Mouse (Mus musculus): ENCODE results near the gene Pter. TPM values are rescaled to one million over a fixed set of nuclear protein-coding genes. Genes with fewer than 3 reads are reported as not detected.
A peak's percentile ranks its signal among the peaks of the same experiment; 100 is the strongest.

The Pter gene
- total and polyA plus RNA-seq, 3 experiments = 27.2 to 90.9 (median 53.7) TPM

DNA sequence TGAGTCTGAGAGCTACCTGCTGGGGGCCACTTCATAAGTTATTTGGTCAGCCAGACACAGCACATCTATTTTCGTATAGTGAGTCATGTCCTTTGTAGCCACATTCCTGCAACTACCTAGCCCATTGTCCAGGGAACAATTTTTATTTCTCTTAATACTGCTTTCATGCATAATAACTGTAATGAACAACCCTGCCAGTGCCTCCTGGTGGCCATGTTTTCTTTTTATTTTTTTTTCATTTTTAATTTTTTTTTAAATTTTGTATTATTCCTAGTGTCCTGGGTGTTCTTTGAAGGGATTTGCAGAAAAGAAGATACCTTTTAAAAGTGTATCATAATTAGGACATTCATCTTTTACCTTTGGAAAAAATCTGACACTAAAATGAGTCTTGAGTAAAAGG lies 84.6 kb downstream of the Pter start:
- H3K4me1 ChIP-seq (ENCODE audit: control insufficient read depth in 1 of 2, insufficient read depth in 2 of 2) = peaks cover 0 to 11% of the 10 kb centered on the region in 2 experiments; a peak in 1 of 4 replicates
- in situ Hi-C loops (cut with MboI; ENCODE audit: low pct_ligation_motif_present, low pct_unique_long_range_greater_than_20kb, low sequenced_read_pairs) = no loop called here
- H3K27me3 ChIP-seq (replicated peaks) = no peaks in the 10 kb centered on the region
- peaks cover 0 to 12% of the 10 kb centered on the region in 2 experiments for H3K36me3 ChIP-seq (replicated peaks in 1 of 2; ENCODE audit: control insufficient read depth in 1 of 2, insufficient read depth in 1 of 2, low read length in 1 of 2)
- peak; percentile 72 for TF ChIP-seq ZNF384 (IDR thresholded peaks at IDR 0.05; ENCODE audit: low read depth, low read length)
- TF ChIP-seq SMC3 (IDR thresholded peaks at IDR 0.05; ENCODE audit: low read depth, low read length) = peak; percentile 8; the same call in 1 of the 2 replicates
- peak in 1 of 2 experiments; percentile 26; a peak in 1 of 4 replicates for TF ChIP-seq CTCF (conservative IDR thresholded peaks at IDR 0.05 in 1 of 2, IDR thresholded peaks at IDR 0.05 in 1 of 2; ENCODE audit: low read depth in 2 of 2, low read length in 2 of 2)
- TF ChIP-seq TCF12 (IDR thresholded peaks at IDR 0.05; ENCODE audit: low read depth, low read length) = no peak
- peak; percentile 62 for TF ChIP-seq MEF2A (IDR thresholded peaks at IDR 0.05; ENCODE audit: borderline replicate concordance, low read depth, low read length)
- TF ChIP-seq POLR2AphosphoS2 (IDR thresholded peaks at IDR 0.05; ENCODE audit: low read depth, low read length) = no peak
- H3K27ac ChIP-seq (ENCODE audit: insufficient read depth, low read depth) = no peak overlapping the region
- H3K9me3 ChIP-seq (replicated peaks; ENCODE audit: low read length) = peaks cover 6% of the 10 kb centered on the region
- DNase-seq (ENCODE audit: extremely low read depth) = no peak
- no peak overlapping the region for H3K4me2 ChIP-seq (ENCODE audit: insufficient read depth, low read depth, poor library complexity, severe bottlenecking)
- no peaks in the 10 kb centered on the region for H3K79me2 ChIP-seq (replicated peaks; ENCODE audit: control insufficient read depth, extremely low read depth, insufficient read depth, poor library complexity, severe bottlenecking)
- no peak overlapping the region for H3K9ac ChIP-seq (ENCODE audit: insufficient read depth, low read depth)
- H3K4me3 ChIP-seq (replicated peaks in 1 of 3; ENCODE audit: low read depth in 2 of 3, low read length in 2 of 3, poor library complexity in 1 of 3) = no peak overlapping the region
- dilution Hi-C loops (cut with MboI; ENCODE audit: extremely low pct_ligation_motif_present, extremely low pct_unique_long_range_greater_than_20kb, low sequenced_read_pairs) = no loop called here

DNA sequence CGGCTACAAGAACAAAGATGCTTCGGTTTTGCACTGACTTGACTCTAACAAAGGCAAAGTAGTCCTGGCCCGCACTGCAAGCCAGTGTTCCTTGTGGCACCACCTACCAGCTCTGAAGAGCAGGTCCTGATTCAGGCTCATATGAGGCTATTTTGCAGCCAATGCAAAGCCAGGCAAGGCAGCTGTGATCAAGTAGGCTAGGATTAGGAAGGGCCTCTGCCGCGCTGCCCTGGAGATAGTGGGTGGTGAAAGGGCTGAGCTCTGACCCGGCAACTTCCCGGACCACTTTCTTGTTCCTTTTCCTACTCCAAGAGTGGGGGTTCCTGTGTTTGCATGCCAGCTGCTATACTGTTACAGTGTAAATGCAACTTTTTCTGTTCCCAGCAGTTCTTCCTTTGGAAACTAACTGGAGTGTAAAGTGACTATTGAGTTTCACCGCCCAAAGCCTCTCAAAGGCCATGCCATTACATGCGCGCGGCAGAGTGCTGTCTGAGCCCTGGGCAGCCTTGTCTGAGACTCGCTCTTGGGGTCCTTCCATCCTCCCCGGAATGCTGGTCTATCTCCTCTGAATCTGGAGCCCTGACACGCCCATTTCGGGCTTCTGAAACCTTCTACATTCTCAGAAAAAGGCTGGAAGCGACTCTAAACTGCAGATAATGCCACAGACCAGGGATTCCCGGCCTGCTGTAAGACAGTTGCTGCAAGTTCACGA lies 85.6 kb downstream of the Pter start:
- no peaks in the 10 kb centered on the region for H3K27me3 ChIP-seq (replicated peaks)
- in situ Hi-C loops (cut with MboI; ENCODE audit: low pct_ligation_motif_present, low pct_unique_long_range_greater_than_20kb, low sequenced_read_pairs) (no loop called here), dilution Hi-C loops (cut with MboI; ENCODE audit: extremely low pct_ligation_motif_present, extremely low pct_unique_long_range_greater_than_20kb, low sequenced_read_pairs) (no loop called here)
- DNase-seq (ENCODE audit: extremely low read depth) = no peak
- H3K27ac ChIP-seq (ENCODE audit: insufficient read depth, low read depth) = no peak overlapping the region
- no peak overlapping the region for H3K9ac ChIP-seq (ENCODE audit: insufficient read depth, low read depth)
- peaks cover 0 to 11% of the 10 kb centered on the region in 2 experiments; a peak in 1 of 4 replicates for H3K4me1 ChIP-seq (ENCODE audit: control insufficient read depth in 1 of 2, insufficient read depth in 2 of 2)
- peaks cover 0 to 12% of the 10 kb centered on the region in 2 experiments for H3K36me3 ChIP-seq (replicated peaks in 1 of 2; ENCODE audit: control insufficient read depth in 1 of 2, insufficient read depth in 1 of 2, low read length in 1 of 2)
- no peak overlapping the region for H3K4me3 ChIP-seq (replicated peaks in 1 of 3; ENCODE audit: low read depth in 2 of 3, low read length in 2 of 3, poor library complexity in 1 of 3)
- H3K79me2 ChIP-seq (replicated peaks; ENCODE audit: control insufficient read depth, extremely low read depth, insufficient read depth, poor library complexity, severe bottlenecking) = no peaks in the 10 kb centered on the region
- H3K9me3 ChIP-seq (replicated peaks; ENCODE audit: low read length) = peaks cover 6% of the 10 kb centered on the region
- TF ChIP-seq E2F4 (IDR thresholded peaks at IDR 0.05; ENCODE audit: insufficient replicate concordance, low read depth, low read length) (no peak), KAT2A (IDR thresholded peaks at IDR 0.05; ENCODE audit: insufficient replicate concordance, low read length) (no peak), MAX (IDR thresholded peaks at IDR 0.05; ENCODE audit: low read length) (no peak), ZKSCAN1 (IDR thresholded peaks at IDR 0.05; ENCODE audit: borderline replicate concordance, low read depth, low read length) (no peak), ELF1 (IDR thresholded peaks at IDR 0.05; ENCODE audit: low read depth, low read length) (no peak), HCFC1 (IDR thresholded peaks at IDR 0.05; ENCODE audit: low read depth, low read length) (no peak), ZMIZ1 (IDR thresholded peaks at IDR 0.05; ENCODE audit: low read depth, low read length) (no peak), EP300 (IDR thresholded peaks at IDR 0.05; ENCODE audit: low read length) (no peak), PAX5 (IDR thresholded peaks at IDR 0.05; ENCODE audit: low read length) (no peak), CHD2 (IDR thresholded peaks at IDR 0.05; ENCODE audit: low read length) (no peak), JUND (conservative IDR thresholded peaks at IDR 0.05; ENCODE audit: low read depth, low read length) (no peak), MXI1 (IDR thresholded peaks at IDR 0.05; ENCODE audit: low read depth, low read length) (no peak)
- no peak overlapping the region for H3K4me2 ChIP-seq (ENCODE audit: insufficient read depth, low read depth, poor library complexity, severe bottlenecking)

All from CH12.LX (cell line).